Comparison of ENCODE assay signal across 9 mouse cellular contexts in genomic region chr6:124856321-124856720, GRCm38 (mm10). TPM values are rescaled to one million over a fixed set of nuclear protein-coding genes. Genes with fewer than 3 reads are reported as not detected.
DNase-seq lines count a peak whose midpoint lies in the region; ATAC-seq and TF ChIP-seq lines count a peak whose summit lies in the region.
"Had no signal": no experiment of that assay in that cellular context is flagged by ENCODE, and none has a peak within 500 bp of the region (broad histone marks: within the 10 kb centered on the region; RNA-seq: fewer than 3 reads in every experiment).

No protein-coding gene starts in this region.

- H3K4me2 ChIP-seq in kidney, embryonic 16.5 days (replicated peaks; ENCODE audit: low read depth, low read length): peak overlapping the region; percentile 89
- peak overlapping the region; percentile 69 for H3K4me2 ChIP-seq in limb, embryonic 13.5 days (replicated peaks)

- H3K27ac ChIP-seq in kidney, embryonic 16.5 days (ENCODE audit: low read length): peak overlapping the region; percentile 47; the same call in 1 of the 2 replicates
- H3K27ac ChIP-seq in kidney, adult 2 months (ENCODE audit: insufficient read depth, low read depth, low read length): no peak overlapping the region
- peak overlapping the region; percentile 36; the same call in 1 of the 2 replicates for H3K27ac ChIP-seq in cerebellum, adult 2 months (ENCODE audit: insufficient read depth, low read length)
- H3K27ac ChIP-seq in limb, embryonic 13.5 days: peak overlapping the region; percentile 100
- H3K27ac ChIP-seq: macrophage had no signal

- ATAC-seq in kidney, embryonic 16.5 days (ENCODE audit: low FRiP score, low TSS enrichment): 0 out of 2 replicates have a peak, but pooled peaks have one; percentile 13
- peak; percentile 74 for ATAC-seq in limb, embryonic 13.5 days (ENCODE audit: low FRiP score, low read depth)

- TF ChIP-seq POLR2A in kidney, adult 2 months (IDR thresholded peaks at IDR 0.05; ENCODE audit: low read depth, low read length): no peak
- TF ChIP-seq POLR2A in cerebellum, adult 2 months (IDR thresholded peaks at IDR 0.05; ENCODE audit: borderline replicate concordance, insufficient read depth, low read length): no peak

- peaks cover 7% of the 10 kb centered on the region; the same call in 1 of the 2 replicates for H3K27me3 ChIP-seq in kidney, embryonic 16.5 days (ENCODE audit: insufficient read depth, low read length)
- no peaks in the 10 kb centered on the region for H3K27me3 ChIP-seq in kidney, adult 2 months (replicated peaks; ENCODE audit: control insufficient read depth, insufficient read depth, low read length)
- no peaks in the 10 kb centered on the region for H3K27me3 ChIP-seq in cerebellum, adult 2 months (ENCODE audit: control insufficient read depth, insufficient read depth, low read length)
- 0 out of 2 replicates have a peak, but pooled peaks cover 6% of the 10 kb centered on the region for H3K27me3 ChIP-seq in limb, embryonic 13.5 days

- H3K4me1 ChIP-seq in kidney, embryonic 16.5 days (ENCODE audit: insufficient read depth, low read length): peaks cover 24% of the 10 kb centered on the region
- no peaks in the 10 kb centered on the region for H3K4me1 ChIP-seq in kidney, adult 2 months (ENCODE audit: control insufficient read depth, insufficient read depth, low read length)
- H3K4me1 ChIP-seq in cerebellum, adult 2 months (ENCODE audit: control insufficient read depth, insufficient read depth, low read length): peaks cover 23% of the 10 kb centered on the region
- peaks cover 39% of the 10 kb centered on the region for H3K4me1 ChIP-seq in limb, embryonic 13.5 days

- DNase-seq in kidney, adult 2 months: no peak
- peak; percentile 49 for DNase-seq in cerebellum, adult 2 months
- DNase-seq in forelimb bud, embryonic 11.5 days (ENCODE audit: low read depth, low spot score): peak; percentile 75
- peak; percentile 47 to 63 for DNase-seq in right cerebral cortex, adult 2 months (ENCODE audit: low spot score in 2 of 2)
- DNase-seq in B cell, adult 2 months: no peak
- no peak for DNase-seq in testis, postnatal 10 days (ENCODE audit: low spot score)

- peak overlapping the region; percentile 81 for H3K4me3 ChIP-seq in kidney, embryonic 16.5 days (ENCODE audit: low read length)
- H3K4me3 ChIP-seq in kidney, adult 2 months (ENCODE audit: insufficient read depth, low read depth, low read length): no peak overlapping the region
- peak overlapping the region; percentile 88 for H3K4me3 ChIP-seq in cerebellum, adult 2 months (replicated peaks; ENCODE audit: insufficient read depth, low read depth, low read length)
- H3K4me3 ChIP-seq in limb, embryonic 13.5 days: peak overlapping the region; percentile 87

- H3K9me3 ChIP-seq in kidney, embryonic 16.5 days (ENCODE audit: low read length): no peaks in the 10 kb centered on the region
- no peaks in the 10 kb centered on the region for H3K9me3 ChIP-seq in limb, embryonic 13.5 days

- TF ChIP-seq CTCF in kidney, adult 2 months (conservative IDR thresholded peaks at IDR 0.05; ENCODE audit: insufficient read depth, insufficient read length, low read depth, low read length): no peak
- no peak for TF ChIP-seq CTCF in cerebellum, adult 2 months (IDR thresholded peaks at IDR 0.05; ENCODE audit: borderline replicate concordance, insufficient read depth, low read depth, low read length)

- H3K9ac ChIP-seq in kidney, embryonic 16.5 days (replicated peaks; ENCODE audit: low read length): peak overlapping the region; percentile 97
- H3K9ac ChIP-seq in limb, embryonic 13.5 days: peak overlapping the region; percentile 99

- WGBS in kidney, embryonic 16.5 days: 9% methylated on average over 13 of the region's 14 CpGs
- 29% methylated on average over 14 of the region's 14 CpGs for WGBS in kidney, adult 2 months
- WGBS in cerebellum, adult 2 months: 9% methylated on average over 14 of the region's 14 CpGs
- 3% methylated on average over 14 of the region's 14 CpGs for WGBS in limb, embryonic 13.5 days

- no peaks in the 10 kb centered on the region for H3K36me3 ChIP-seq in kidney, embryonic 16.5 days (ENCODE audit: insufficient read depth, low read length)
- H3K36me3 ChIP-seq in kidney, adult 2 months (ENCODE audit: control insufficient read depth, insufficient read depth, low read length): no peaks in the 10 kb centered on the region
- H3K36me3 ChIP-seq in limb, embryonic 13.5 days: peaks cover 40% of the 10 kb centered on the region

RNA-seq across cellular contexts. Expression of gene P3h3, which starts 1.2 kb away (rescaled TPM):
- 10.4 and 19.3 TPM in 2 replicates for polyA plus RNA-seq in kidney, embryonic 16.5 days (2015; fragmentation: Nextera tagmentation; extraction: Ambion mirVana)
- polyA plus RNA-seq in kidney, adult 2 months (2012; rRNA removed): 15.8 and 19.1 TPM in 2 replicates
- 106 and 112 TPM in 2 replicates for polyA plus RNA-seq in cerebellum, adult 2 months (2012; rRNA removed)
- 60.4 and 61.2 TPM in 2 replicates for polyA plus RNA-seq in limb, embryonic 13.5 days (2015; fragmentation: Nextera tagmentation; extraction: Ambion mirVana)

RNA-seq across cellular contexts. Expression of gene Gpr162, which starts 7.5 kb away (rescaled TPM):
- polyA plus RNA-seq in kidney, embryonic 16.5 days (2015; fragmentation: Nextera tagmentation; extraction: Ambion mirVana): 1.1 and 1.4 TPM in 2 replicates
- polyA plus RNA-seq in kidney, adult 2 months (2012; rRNA removed): 4.0 and 5.6 TPM in 2 replicates
- polyA plus RNA-seq in cerebellum, adult 2 months (2012; rRNA removed): 177 and 183 TPM in 2 replicates
- 2.9 and 3.5 TPM in 2 replicates for polyA plus RNA-seq in limb, embryonic 13.5 days (2015; fragmentation: Nextera tagmentation; extraction: Ambion mirVana)

RNA-seq across cellular contexts. Expression of gene Gnb3, which starts 16.2 kb away (rescaled TPM):
- polyA plus RNA-seq in kidney, embryonic 16.5 days (2015; fragmentation: Nextera tagmentation; extraction: Ambion mirVana): 1.7 and 1.8 TPM in 2 replicates
- polyA plus RNA-seq in kidney, adult 2 months (2012; rRNA removed): 0.16 and 0.41 TPM in 2 replicates
- 0.84 and 1.3 TPM in 2 replicates for polyA plus RNA-seq in cerebellum, adult 2 months (2012; rRNA removed)
- 1.0 and 1.3 TPM in 2 replicates for polyA plus RNA-seq in limb, embryonic 13.5 days (2015; fragmentation: Nextera tagmentation; extraction: Ambion mirVana)
- polyA plus RNA-seq: macrophage had no signal

RNA-seq across cellular contexts. Expression of gene Cdca3, which starts 27.0 kb away (rescaled TPM):
- polyA plus RNA-seq in kidney, embryonic 16.5 days (2015; fragmentation: Nextera tagmentation; extraction: Ambion mirVana): 187 and 193 TPM in 2 replicates
- 4.2 and 4.3 TPM in 2 replicates for polyA plus RNA-seq in kidney, adult 2 months (2012; rRNA removed)
- polyA plus RNA-seq in cerebellum, adult 2 months (2012; rRNA removed): 1.3 and 1.4 TPM in 2 replicates
- 166 and 172 TPM in 2 replicates for polyA plus RNA-seq in limb, embryonic 13.5 days (2015; fragmentation: Nextera tagmentation; extraction: Ambion mirVana)

RNA-seq across cellular contexts. Expression of gene Usp5, which starts 27.0 kb away (rescaled TPM):
- polyA plus RNA-seq in kidney, embryonic 16.5 days (2015; fragmentation: Nextera tagmentation; extraction: Ambion mirVana): 174 TPM in 2 replicates
- 66.2 and 74.0 TPM in 2 replicates for polyA plus RNA-seq in kidney, adult 2 months (2012; rRNA removed)
- polyA plus RNA-seq in cerebellum, adult 2 months (2012; rRNA removed): 155 and 159 TPM in 2 replicates
- polyA plus RNA-seq in limb, embryonic 13.5 days (2015; fragmentation: Nextera tagmentation; extraction: Ambion mirVana): 165 and 177 TPM in 2 replicates

Comparison
In these comparisons a context has a peak if more than half of its experiments do, and no peak if none do; other contexts are left out.
1. DNase-seq: peak in cerebellum, adult 2 months (2 of 2), forelimb bud, embryonic 11.5 days (single experiment) and right cerebral cortex, adult 2 months (2 of 2); none in kidney, adult 2 months (single experiment), B cell, adult 2 months (0 of 2) and testis, postnatal 10 days (single experiment).
2. RNA of gene Gpr162, which starts 7.5 kb away (polyA plus RNA-seq): 177 to 183 TPM in cerebellum, adult 2 months; 4.0 to 5.6 TPM in kidney, adult 2 months, 2.9 to 3.5 TPM in limb, embryonic 13.5 days and 1.1 to 1.4 TPM in kidney, embryonic 16.5 days; every median in the first group is over 10 times any median in the second.